Mouse (Mus musculus): ENCODE results near the gene Mrpl2.

- no peak for TF ChIP-seq CEBPB (IDR thresholded peaks at IDR 0.05; ENCODE audit: low read depth)
- TF ChIP-seq CTCF (IDR thresholded peaks at IDR 0.05; ENCODE audit: control insufficient read depth, insufficient read depth, insufficient read length) = no peak
- TF ChIP-seq MAX (IDR thresholded peaks at IDR 0.05) = no peak
- TF ChIP-seq USF1 (IDR thresholded peaks at IDR 0.05; ENCODE audit: low read depth) = no peak
- no peak for TF ChIP-seq MYOD1 (IDR thresholded peaks at IDR 0.05; ENCODE audit: control insufficient read depth, insufficient read length, low read depth)
Observed at GRCm38 (mm10) chr17:46621324-46621723, 24.7 kb upstream of the Mrpl2 start.
